Mouse (Mus musculus): ENCODE results near the gene Ugt1a2. TPM values are rescaled to one million over a fixed set of nuclear protein-coding genes. Genes with fewer than 3 reads are reported as not detected.
"Not testable (repeated sequence)": the region's sequence is repeated elsewhere in the genome, so short reads cannot be mapped to it uniquely, and the experiment has no call there.

Gene Ugt1a2
- polyA plus RNA-seq, 1 experiment: not detected

DNA sequence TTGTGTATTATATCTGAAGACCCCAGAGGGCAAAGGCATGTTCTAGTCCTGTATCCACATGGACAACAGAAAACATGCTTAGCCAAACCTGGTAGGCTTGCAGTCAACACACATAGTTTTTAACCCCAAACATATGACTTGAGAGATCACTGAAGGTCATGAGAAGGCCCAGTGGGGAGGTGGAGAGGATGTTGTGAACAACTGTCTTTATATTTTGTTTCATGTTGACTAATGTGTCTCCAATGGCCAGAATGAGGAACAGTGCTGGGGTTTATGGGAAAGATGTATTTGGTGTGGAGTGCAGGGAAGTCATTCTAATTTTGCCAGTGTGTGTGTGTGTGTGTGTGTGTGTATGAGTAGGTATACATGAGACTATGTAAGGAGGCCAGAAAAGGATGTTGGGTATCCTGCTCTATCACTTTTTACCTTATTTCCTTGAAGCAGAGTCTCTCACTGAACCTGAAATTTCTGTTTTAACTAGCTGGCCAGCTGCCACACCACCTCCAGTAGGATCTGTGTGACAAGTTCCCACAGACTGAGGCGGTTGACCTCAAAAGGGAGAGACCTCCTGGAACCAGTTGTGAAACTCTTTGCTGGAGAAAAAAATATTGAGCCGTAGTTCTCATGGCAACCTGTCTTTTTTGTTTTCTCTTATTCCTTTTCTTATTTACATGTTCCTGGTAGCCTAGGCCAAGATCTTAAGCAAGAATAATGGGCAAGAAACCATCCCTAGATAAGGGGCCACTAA is 23.8 kb downstream of the Ugt1a2 start:
- TF ChIP-seq GATA1 (IDR thresholded peaks at IDR 0.05; ENCODE audit: borderline replicate concordance, low read length): no peak
- TF ChIP-seq FLI1 (IDR thresholded peaks at IDR 0.05; ENCODE audit: low read length): no peak
- H3K9me3 ChIP-seq: peaks cover 27% of the 10 kb centered on the region
- H3K36me3 ChIP-seq (replicated peaks; ENCODE audit: low read length): no peaks in the 10 kb centered on the region
- no peak overlapping the region for H3K4me3 ChIP-seq (replicated peaks)
- no peaks in the 10 kb centered on the region for H3K4me1 ChIP-seq
- no peaks in the 10 kb centered on the region for H3K27me3 ChIP-seq (replicated peaks)

DNA sequence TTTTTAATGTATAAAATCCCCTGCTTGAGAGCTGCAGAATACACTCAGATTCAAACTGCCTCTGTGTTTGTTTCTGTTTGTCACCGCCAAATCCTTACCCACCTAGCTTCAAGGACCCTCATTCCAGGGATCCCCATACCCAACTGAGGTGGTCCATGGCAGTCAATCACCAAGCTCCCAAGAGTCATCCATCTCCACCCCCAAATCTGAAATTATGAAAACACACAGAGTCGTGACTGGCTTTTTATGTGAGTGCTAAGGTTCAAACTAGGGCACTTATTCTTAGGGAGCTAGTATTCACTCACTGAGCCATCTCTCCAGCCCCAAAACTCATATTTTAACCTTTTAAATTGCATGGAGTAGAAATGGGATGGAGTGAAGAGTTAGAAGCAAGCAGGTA is 24.9 kb downstream of the Ugt1a2 start:
- not testable (repeated sequence) for H3K4me1 ChIP-seq; H3K4me3 ChIP-seq (replicated peaks); H3K27me3 ChIP-seq (replicated peaks); H3K36me3 ChIP-seq (replicated peaks; ENCODE audit: low read length)
- peaks cover 37% of the 10 kb centered on the region for H3K9me3 ChIP-seq

- no peak for TF ChIP-seq GATA1 (IDR thresholded peaks at IDR 0.05; ENCODE audit: borderline replicate concordance, low read length)
- no peak for TF ChIP-seq FLI1 (IDR thresholded peaks at IDR 0.05; ENCODE audit: low read length)
- H3K27me3 ChIP-seq (replicated peaks): no peaks in the 10 kb centered on the region
- H3K9me3 ChIP-seq: peaks cover 41% of the 10 kb centered on the region
- no peak overlapping the region for H3K4me3 ChIP-seq (replicated peaks)
- H3K4me1 ChIP-seq: no peaks in the 10 kb centered on the region
- no peaks in the 10 kb centered on the region for H3K36me3 ChIP-seq (replicated peaks; ENCODE audit: low read length)
Observed at GRCm38 (mm10) chr1:88225741-88226140, 25.3 kb downstream of the Ugt1a2 start.

- H3K4me3 ChIP-seq (replicated peaks): no peak within 1 kb of the TSS
- no peaks in the 10 kb centered on the region for H3K27me3 ChIP-seq (replicated peaks)
- H3K9me3 ChIP-seq: peaks cover 50% of the 10 kb centered on the region
- TF ChIP-seq FLI1 (IDR thresholded peaks at IDR 0.05; ENCODE audit: low read length): no peak
- no peak for TF ChIP-seq GATA1 (IDR thresholded peaks at IDR 0.05; ENCODE audit: borderline replicate concordance, low read length)
- no peaks in the 10 kb centered on the region for H3K4me1 ChIP-seq
- H3K36me3 ChIP-seq (replicated peaks; ENCODE audit: low read length): no peaks in the 10 kb centered on the region
Observed at GRCm38 (mm10) chr1:88226670-88227379, 26.4 kb downstream of the Ugt1a2 start, which contains the start of gene Mroh2a. Gene Mroh2a, plus strand, starts transcription at chr1:88226986.

GRCm38 (mm10) chr1:88227482-88227881 is 27.1 kb downstream of the Ugt1a2 start:
- TF ChIP-seq FLI1 (IDR thresholded peaks at IDR 0.05; ENCODE audit: low read length): no peak
- TF ChIP-seq GATA1 (IDR thresholded peaks at IDR 0.05; ENCODE audit: borderline replicate concordance, low read length): no peak
- H3K4me3 ChIP-seq (replicated peaks): no peak overlapping the region
- peaks cover 54% of the 10 kb centered on the region for H3K9me3 ChIP-seq
- no peaks in the 10 kb centered on the region for H3K36me3 ChIP-seq (replicated peaks; ENCODE audit: low read length)
- H3K27me3 ChIP-seq (replicated peaks): no peaks in the 10 kb centered on the region
- H3K4me1 ChIP-seq: no peaks in the 10 kb centered on the region

DNA sequence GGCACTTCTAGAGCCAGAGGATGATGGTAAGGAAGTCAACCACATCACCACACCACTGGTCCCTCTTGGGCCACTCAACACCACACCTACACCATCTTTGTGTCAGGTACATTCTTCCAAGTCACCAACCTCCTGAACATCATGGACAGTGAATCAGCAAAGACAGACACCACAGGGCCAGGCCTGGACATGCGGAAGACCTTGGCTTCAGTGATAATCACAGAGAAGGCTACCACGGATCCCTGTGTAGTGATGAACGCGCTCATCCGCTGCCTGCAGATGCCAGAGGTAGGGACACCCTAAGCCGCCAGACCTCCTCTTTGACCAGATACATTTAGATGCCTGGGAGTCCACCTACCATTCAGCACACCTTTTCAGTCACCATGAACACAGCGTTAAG is 27.7 kb downstream of the Ugt1a2 start:
- H3K36me3 ChIP-seq (replicated peaks; ENCODE audit: low read length): no peaks in the 10 kb centered on the region
- peak overlapping the region; percentile 3 for H3K4me3 ChIP-seq (replicated peaks)
- H3K4me1 ChIP-seq: no peaks in the 10 kb centered on the region
- H3K27me3 ChIP-seq (replicated peaks): no peaks in the 10 kb centered on the region
- TF ChIP-seq FLI1 (IDR thresholded peaks at IDR 0.05; ENCODE audit: low read length): no peak
- no peak for TF ChIP-seq GATA1 (IDR thresholded peaks at IDR 0.05; ENCODE audit: borderline replicate concordance, low read length)
- H3K9me3 ChIP-seq: peaks cover 61% of the 10 kb centered on the region

- no peaks in the 10 kb centered on the region for H3K36me3 ChIP-seq (replicated peaks; ENCODE audit: low read length)
- H3K9me3 ChIP-seq: peaks cover 74% of the 10 kb centered on the region
- no peaks in the 10 kb centered on the region for H3K4me1 ChIP-seq
- H3K4me3 ChIP-seq (replicated peaks): no peak overlapping the region
- TF ChIP-seq FLI1 (IDR thresholded peaks at IDR 0.05; ENCODE audit: low read length) (no peak), GATA1 (IDR thresholded peaks at IDR 0.05; ENCODE audit: borderline replicate concordance, low read length) (no peak)
- H3K27me3 ChIP-seq (replicated peaks): no peaks in the 10 kb centered on the region
Observed at GRCm38 (mm10) chr1:88229566-88229965, 29.2 kb downstream of the Ugt1a2 start.

DNA sequence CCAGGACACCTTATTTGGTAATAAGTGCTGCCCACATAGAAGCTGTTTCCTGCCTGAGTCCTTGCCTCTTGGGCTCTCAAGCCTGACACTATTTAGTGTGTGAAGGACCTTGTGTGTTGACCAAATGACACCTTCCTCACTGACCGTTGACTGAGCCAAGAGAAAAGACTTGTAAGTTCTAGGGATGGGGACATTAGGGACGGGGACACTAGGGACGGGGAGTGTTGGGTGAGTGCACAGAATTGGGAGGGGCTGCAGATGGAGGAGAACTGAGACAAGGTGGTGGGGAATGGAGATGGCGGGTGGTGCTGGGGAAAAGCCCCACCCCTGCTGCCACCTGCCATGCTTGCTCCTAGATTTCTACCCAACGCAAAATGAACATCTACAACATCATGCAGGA is 29.6 kb downstream of the Ugt1a2 start:
- peak overlapping the region; percentile 5 for H3K4me3 ChIP-seq (replicated peaks)
- peaks cover 78% of the 10 kb centered on the region for H3K9me3 ChIP-seq
- H3K36me3 ChIP-seq (replicated peaks; ENCODE audit: low read length): no peaks in the 10 kb centered on the region
- H3K27me3 ChIP-seq (replicated peaks): peaks cover 3% of the 10 kb centered on the region
- no peaks in the 10 kb centered on the region for H3K4me1 ChIP-seq
- TF ChIP-seq GATA1 (IDR thresholded peaks at IDR 0.05; ENCODE audit: borderline replicate concordance, low read length): no peak
- no peak for TF ChIP-seq FLI1 (IDR thresholded peaks at IDR 0.05; ENCODE audit: low read length)

- Histone ChIP-seq H3K4me3 (replicated peaks) (peak overlapping the region; percentile 5), H3K4me1 (no peaks in the 10 kb centered on the region), H3K27me3 (replicated peaks) (peaks cover 4% of the 10 kb centered on the region), H3K36me3 (replicated peaks; ENCODE audit: low read length) (no peaks in the 10 kb centered on the region), H3K9me3 (peaks cover 81% of the 10 kb centered on the region)
- TF ChIP-seq FLI1 (IDR thresholded peaks at IDR 0.05; ENCODE audit: low read length): no peak
- no peak for TF ChIP-seq GATA1 (IDR thresholded peaks at IDR 0.05; ENCODE audit: borderline replicate concordance, low read length)
Observed at GRCm38 (mm10) chr1:88230421-88230820, 30.0 kb downstream of the Ugt1a2 start.
